8 mouse cellular contexts compared by ENCODE assay signal in the genomic region with DNA sequence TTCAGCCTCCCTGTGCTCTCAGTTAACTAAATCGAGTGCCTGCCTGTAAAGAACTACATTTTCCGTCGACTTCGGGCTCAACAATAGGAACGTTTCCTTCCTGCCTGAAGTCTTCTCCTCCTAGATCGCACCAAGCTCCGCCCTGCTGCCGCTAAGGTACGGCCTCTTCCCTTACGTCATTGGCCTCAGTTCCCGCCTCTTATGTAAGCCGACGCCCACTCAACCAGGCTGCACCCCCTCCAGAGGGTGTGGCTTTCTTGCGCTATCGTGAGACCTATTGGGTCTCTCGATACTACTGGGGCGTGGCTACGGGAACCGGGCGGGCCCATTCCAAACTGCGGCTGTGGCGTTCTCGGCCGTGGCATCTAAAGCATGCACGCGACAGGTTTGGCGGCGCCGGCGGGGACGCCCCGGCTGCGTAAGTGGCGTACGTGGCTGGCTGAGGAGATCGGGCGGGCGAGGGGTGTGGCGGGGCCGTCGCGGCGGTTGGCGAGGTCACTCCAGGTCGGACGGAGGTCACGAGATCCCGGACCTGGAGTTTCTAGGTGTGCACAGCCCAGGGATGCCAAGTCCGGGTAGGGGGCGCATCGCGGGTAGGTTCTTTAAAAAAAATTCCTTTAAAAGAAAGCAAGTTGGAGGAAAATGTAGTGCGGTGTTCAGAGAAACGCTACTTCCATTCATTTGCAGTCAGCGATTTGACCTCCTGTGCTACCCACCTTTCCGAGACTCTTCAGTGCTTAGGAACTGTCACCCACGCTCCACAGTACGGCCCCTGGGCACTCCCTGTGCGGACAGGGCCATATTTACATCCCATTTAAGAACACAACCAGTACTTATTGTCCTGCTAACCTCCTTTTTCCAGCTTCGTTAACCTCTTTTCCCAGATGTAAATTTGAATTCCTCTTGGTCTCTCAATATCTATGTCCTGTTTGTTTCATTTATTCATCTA. TPM values are rescaled to one million over a fixed set of nuclear protein-coding genes. Genes with fewer than 3 reads are reported as not detected.
A peak's percentile ranks its signal among the peaks of the same experiment; 100 is the strongest.
DNase-seq lines count a peak whose midpoint lies in the region; ATAC-seq lines count a peak whose summit lies in the region.

Yif1b (plus strand) TSS at position 311 of the 949 bp plus-strand sequence.

- peak within 1 kb of the TSS; percentile 89 for H3K27ac ChIP-seq in hindbrain, embryonic 16.5 days (ENCODE audit: low read depth, low read length)
- peak within 1 kb of the TSS; percentile 83 for H3K27ac ChIP-seq in macrophage

- WGBS in hindbrain, embryonic 16.5 days: under 1% methylated on average over 60 of the region's 60 CpGs
- under 1% methylated on average over 60 of the region's 60 CpGs for whole genome bisulfite sequencing in macrophage (ENCODE audit: missing documents)

- ATAC-seq in hindbrain, embryonic 16.5 days: peak; percentile 98

- peak within 1 kb of the TSS; percentile 91 for H3K4me2 ChIP-seq in hindbrain, embryonic 16.5 days (ENCODE audit: low read length)

- H3K79me2 ChIP-seq in macrophage (ENCODE audit: inconsistent target): peaks cover 31% of the 10 kb centered on the region; the same call in 1 of the 2 replicates

- H3K4me3 ChIP-seq in hindbrain, embryonic 16.5 days (ENCODE audit: low read length): peak within 1 kb of the TSS; percentile 80
- peak within 1 kb of the TSS; percentile 73 for H3K4me3 ChIP-seq in macrophage (ENCODE audit: inconsistent target)

- no peaks in the 10 kb centered on the region for H3K36me3 ChIP-seq in hindbrain, embryonic 16.5 days (ENCODE audit: control insufficient read depth, insufficient read depth, low read length)
- H3K36me3 ChIP-seq in macrophage (ENCODE audit: inconsistent target): no peaks in the 10 kb centered on the region

- H3K4me1 ChIP-seq in hindbrain, embryonic 16.5 days (ENCODE audit: control insufficient read depth, insufficient read depth, low read depth, low read length): peaks cover 9% of the 10 kb centered on the region

- H3K9ac ChIP-seq in hindbrain, embryonic 16.5 days (ENCODE audit: low read depth, low read length): peak within 1 kb of the TSS; percentile 81

- DNase-seq in WW6 (ENCODE audit: low read depth, low spot score): peak; percentile 97
- peak; percentile 93 to 95 for DNase-seq in cerebellum, postnatal 4 days (ENCODE audit: low spot score in 2 of 2)
- DNase-seq in gastrocnemius, adult 18-20 months (ENCODE audit: low spot score): peak; percentile 99
- peak; percentile 98 to 99 for DNase-seq in left cerebral cortex, adult 18-20 months (ENCODE audit: low spot score in 2 of 2)
- peak; percentile 98 for DNase-seq in right cerebral cortex, adult 18-20 months
- peak; percentile 93 for DNase-seq in urinary bladder, postnatal 10 days (ENCODE audit: low spot score)

- peaks cover 4% of the 10 kb centered on the region for H3K27me3 ChIP-seq in hindbrain, embryonic 16.5 days (replicated peaks; ENCODE audit: control insufficient read depth, insufficient read depth, low read length)

- H3K9me3 ChIP-seq in hindbrain, embryonic 16.5 days (ENCODE audit: control insufficient read depth, low read length): no peaks in the 10 kb centered on the region

RNA-seq across cellular contexts. Expression of gene Yif1b, which starts in this region (rescaled TPM):
- total RNA-seq in gastrocnemius, adult 18-20 months (2021): 10 to 100 TPM; 38.1 to 38.4 TPM
- polyA plus RNA-seq in hindbrain, embryonic 16.5 days (2015; fragmentation: Nextera tagmentation; extraction: Ambion mirVana): 109 and 114 TPM in 2 replicates
- 10 to 100 TPM; 51.7 to 52.4 TPM for total RNA-seq in left cerebral cortex, adult 18-20 months (2021)
- total RNA-seq in macrophage (2018; cell fraction: chromatin; rRNA removed): 10 to 100 TPM in 1 of 26 experiments, 1 to 10 TPM in 25; 1.0 to 11.7 (median 4.6) TPM
- total RNA-seq in macrophage (2018; cell fraction: cytosol; rRNA removed): 10 to 100 TPM; 27.8 to 53.6 (median 40.1) TPM
- total RNA-seq in macrophage (2018; cell fraction: nucleus; rRNA removed): 10 to 100 TPM in 20 of 26 experiments, 1 to 10 TPM in 6; 5.5 to 19.3 (median 12.3) TPM
- polyA plus RNA-seq in macrophage (2018): 31.3 to 53.4 TPM (median 51.1 TPM) in 3 replicates

Comparison
In these comparisons a context has a peak if more than half of its experiments do, and no peak if none do; other contexts are left out.
1. Peak in every context shown above with its lines: DNase-seq, ATAC-seq, H3K4me3 ChIP-seq and H3K27ac ChIP-seq.